Mouse (Mus musculus): Measurements from ENCODE around the gene Gm10961.

The Gm10961 gene

DNA sequence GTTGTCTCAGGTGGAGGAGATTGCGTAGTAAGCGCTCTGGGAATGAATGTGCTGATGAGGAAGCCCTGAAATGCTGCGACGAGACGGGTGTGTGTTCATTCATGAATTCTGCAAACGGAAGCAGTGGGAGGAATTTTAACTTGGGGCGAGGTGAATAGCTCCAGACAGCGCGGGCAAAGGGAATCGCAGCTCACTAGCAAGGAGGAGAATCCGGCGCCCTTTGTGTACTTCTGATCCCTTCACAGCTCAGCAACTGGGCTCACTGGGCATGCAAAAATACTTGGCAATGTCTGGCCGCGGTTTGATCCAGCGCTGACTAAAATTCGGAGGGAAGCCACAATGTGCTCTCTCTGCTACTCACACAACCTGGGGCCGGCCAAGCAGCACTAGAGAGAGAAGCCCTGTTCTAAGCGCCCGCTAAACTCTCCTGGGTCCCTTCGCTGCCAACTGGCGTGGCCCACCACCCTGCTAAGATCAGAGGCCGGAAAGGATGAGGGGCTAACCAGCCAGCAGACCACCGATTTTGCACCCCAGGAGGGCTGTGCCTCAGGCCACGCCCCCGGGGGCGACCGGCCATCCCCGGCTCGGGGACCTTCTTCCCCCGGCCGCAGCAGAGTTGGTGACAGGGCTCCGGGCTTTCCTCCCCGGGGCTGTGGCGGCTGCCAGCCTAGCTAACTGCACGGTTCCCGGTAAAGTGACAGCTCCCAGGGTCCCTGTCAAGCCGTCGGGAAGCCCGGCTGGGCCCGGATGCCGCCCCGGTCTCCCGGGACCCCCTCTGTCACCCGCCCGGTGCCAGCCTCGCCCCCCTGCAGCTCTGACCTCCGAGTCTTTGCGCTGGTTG lies at the start of gene Gm10961:
Gm10961 (plus strand) TSS at position 641 of the 841 bp plus-strand sequence.
- DNase-seq (ENCODE audit: low spot score) = no peak

DNA sequence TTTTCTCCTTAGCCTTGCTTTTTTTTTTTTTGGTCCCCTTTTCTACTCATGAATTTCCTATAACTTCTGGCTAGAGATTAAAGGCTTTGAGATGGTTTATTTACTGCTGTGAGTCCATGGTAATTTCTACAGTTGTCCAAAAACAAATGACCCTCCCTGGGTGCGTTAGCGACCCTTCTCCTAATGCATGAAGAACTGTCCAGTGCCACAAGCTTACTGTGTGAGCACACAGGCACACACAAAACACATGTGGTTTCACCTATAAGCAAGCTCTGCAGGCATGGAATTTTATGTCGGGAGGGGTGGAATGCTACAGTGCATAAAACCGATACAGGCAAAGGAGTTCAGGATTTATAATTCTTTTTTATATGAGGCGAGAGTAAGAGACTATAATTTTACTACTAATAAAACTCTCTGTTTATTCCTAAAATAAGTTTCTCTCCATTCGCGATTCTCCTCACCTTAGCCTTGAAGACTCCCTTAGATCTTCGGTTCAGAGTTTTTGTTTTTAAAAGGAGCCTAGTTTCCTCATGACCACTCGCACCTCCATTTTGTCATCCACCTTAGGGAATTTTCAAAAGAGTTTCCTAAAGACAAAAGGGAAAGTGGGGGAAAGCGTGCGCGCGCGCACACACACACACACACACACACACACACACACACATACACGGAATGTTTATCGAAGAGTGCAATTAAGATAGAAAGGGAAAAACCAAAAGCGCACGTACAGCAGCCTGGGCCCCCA lies 48.8 kb upstream of the Gm10961 start:
- no peak for DNase-seq (ENCODE audit: low spot score)

DNA sequence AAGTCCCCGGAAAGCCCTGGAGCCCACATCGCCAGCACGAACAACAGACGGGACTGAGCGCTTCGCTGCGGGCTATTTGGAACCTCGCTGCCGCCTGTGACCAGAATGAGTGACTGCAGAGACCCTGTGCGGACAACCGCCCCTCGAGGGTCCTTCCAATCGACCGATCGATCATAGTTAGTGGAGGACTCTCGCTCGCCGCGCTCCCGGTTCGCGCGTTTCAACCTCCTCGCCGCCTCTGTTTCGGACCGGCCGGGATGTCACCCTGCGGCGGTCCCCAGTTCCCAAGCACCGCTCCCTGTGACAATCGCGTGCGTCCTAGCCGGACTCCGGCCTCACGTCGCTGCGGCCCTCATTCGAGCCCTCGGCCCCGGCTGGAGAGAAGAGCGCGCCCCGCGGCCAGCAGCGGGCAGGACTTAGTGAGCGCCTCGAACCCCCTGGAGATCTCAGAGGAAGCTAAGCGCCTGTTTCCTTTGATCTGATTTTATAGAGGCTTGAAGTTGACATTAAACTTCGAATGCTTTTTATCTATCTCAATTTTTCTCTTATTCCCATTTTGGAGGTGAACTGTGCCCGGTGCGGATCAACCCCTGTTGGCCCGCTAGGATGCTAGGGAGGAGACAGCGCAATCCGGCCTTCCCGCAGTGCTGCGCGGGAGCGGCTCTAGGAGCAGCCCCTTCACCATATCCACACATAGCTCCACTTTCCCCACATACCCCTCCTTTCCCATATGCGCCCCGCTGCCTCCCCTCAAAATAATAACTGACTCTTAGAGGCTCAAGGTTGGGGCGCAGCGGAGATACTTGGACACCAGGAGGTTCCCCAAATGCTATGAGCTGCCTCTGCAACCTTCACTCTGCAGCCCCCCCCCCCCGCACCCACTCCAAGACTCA lies 48.0 kb upstream of the Gm10961 start:
- no peak for DNase-seq (ENCODE audit: low spot score)

DNA sequence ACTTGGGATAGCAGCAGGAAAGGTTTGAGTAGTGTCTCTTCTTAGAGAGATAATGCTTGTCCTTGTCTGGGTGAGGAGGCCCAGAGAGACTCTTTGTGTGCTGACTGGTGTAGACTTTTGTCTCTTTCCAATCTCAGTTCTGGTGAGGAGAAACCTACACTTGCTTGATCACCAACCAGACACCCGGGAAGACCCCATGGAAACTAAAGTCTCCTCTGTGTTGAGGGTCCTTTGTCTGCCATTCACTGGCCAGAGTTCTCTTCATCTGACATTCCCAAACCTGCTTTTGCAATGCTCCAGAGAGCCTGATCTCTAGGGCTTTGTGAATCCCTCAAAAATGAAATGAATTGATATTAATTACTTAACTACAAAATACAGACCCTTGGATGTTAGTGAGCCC lies 47.2 kb upstream of the Gm10961 start:
- DNase-seq (ENCODE audit: low spot score) = no peak

DNA sequence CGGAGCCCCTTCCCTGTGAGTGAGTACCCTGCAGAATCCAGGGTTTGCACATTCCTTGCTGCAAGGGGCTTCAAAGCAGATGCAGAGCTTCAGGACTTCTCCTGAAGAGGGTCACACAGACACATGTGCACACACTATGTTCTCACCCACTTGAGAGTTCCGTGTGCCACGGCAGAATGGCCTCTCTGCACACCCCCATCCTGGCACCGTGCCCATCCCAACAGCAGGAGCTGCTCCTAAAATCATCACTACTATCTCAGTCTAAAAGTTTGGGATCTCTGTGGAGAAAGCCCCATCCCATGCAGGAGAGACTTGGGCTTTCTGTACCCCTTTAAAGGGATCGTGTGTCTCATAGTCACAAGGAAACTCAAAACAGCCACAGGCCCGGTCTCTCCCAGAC lies 44.6 kb upstream of the Gm10961 start:
- DNase-seq (ENCODE audit: low spot score) = no peak

DNA sequence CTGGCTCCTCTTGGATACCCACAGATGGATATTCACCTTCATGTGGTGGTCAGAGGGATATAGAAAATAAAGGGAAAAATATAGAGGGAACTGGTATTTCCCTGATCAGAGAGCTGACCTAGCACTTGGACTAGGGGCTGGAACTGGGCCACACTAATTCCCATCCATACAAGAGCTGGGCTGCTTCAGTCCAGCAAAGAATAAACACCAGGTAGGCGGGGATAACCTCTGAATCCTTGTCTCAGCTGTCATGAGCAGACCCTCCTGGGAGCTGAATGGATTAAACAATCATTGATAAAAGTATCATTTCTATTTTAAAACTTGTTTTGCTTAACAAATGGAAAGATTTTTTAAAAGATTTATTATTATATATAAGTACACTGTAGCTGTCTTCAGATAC lies 39.5 kb upstream of the Gm10961 start:
- no peak for DNase-seq (ENCODE audit: low spot score)

DNA sequence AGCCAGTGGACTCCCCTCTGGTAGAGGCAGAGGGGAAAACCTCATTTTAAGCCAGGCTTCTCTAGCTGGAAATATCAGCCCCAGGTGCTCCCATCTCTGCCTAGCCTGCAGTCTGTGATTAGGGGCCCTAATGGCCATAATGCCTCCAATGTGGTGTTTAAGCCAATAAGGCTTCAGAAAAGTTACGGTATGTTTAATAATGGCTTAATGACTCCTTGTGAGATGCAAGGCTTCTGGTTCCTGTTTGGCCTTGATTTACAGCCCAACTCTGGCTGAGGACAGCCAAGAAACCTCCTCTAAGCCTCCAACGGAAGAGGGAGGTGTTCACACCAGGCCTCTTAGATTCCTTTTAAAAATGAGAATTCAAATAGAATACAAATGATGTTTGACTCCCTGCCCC lies 37.5 kb upstream of the Gm10961 start:
- DNase-seq (ENCODE audit: low spot score) = no peak

DNA sequence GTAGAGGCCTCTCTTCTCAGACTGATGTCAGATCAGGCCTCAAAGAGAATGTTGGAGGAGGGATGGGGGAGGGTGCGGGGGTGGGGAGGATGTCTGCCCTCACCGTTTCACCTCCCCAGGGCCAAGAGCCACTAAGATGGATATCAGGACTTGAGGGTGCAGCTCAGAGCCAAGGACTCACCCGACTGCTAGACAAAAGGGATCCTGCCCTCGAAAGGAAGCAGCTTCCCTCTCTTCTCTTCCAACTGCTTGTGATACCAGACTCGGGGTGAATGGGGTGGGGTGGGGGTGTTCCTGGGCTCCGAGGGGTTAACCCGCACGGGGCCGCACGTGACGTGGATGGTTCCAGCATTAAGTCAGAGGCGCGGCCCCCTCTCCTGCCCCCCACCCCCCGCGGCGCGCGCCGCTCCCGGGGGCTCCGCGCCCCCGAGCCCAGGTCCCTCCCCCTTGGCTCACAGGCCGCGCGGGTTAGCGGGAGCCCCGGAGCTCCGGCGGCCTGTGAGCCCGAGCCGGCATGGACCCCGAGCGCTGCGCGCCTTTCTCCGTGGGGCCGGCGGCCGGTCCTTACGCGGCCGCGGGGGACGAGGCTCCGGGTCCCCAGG lies 36.4 kb upstream of the Gm10961 start, which contains the start of gene Alx3:
Alx3 (plus strand) TSS at position 370 of the 602 bp plus-strand sequence.
- DNase-seq (ENCODE audit: low spot score) = no peak

DNA sequence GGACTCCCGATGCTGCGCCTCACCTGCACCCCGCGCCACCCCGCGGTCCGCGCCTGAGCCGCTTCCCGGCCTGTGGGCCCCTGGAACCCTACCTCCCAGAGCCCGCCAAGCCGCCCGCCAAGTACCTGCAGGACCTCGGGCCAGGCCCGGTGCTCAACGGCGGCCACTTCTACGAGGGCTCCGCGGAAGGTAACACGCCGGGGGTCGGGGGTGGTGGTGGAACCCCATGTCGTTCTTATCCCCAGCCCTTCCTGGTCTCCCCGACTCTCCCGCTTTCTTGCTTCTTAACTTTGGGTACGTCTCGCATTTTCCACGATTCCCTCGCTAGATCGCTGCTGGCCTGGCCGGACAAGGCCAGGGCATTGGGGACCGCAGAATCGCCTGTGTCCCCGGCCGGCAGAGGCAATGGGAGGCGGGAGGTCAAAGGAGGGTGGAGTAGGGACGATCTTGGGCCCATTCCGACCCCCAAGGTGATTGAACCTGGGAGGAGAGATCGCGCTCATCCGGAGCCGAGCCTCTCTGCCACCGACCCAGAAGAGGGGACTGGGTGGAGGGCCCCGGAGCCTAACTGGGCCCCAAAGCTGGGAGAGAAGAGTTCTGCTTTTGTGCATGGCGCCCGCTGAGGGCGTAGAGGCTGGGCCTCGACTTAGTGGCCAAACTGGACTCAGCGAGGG lies 35.7 kb upstream of the Gm10961 start:
- DNase-seq (ENCODE audit: low spot score) = no peak

DNA sequence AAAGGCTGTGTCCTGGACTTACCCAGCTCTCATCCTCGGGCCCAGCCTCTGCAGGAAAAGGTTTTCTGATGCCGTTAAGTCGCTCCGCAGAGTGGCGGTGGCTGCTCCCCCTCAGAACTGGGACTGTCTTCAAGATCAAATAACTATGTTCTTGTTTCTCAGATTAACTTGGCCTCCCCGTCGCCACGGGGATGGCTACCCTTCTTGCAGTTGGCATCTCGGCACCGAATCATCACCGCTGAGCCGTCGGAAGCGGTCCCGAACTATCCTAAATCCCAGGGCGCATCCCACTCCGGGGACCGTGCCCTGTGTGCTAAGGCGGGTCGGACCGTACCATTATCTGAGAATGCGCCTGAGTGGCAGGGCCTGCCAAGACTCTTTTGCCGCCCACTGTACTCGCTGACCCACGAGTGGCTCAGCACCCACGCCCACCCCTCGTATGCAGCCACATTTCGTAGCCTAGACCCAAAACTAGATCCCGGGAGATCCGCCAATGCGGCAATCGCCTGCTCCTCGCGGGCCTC lies 35.1 kb upstream of the Gm10961 start:
- no peak for DNase-seq (ENCODE audit: low spot score)

DNA sequence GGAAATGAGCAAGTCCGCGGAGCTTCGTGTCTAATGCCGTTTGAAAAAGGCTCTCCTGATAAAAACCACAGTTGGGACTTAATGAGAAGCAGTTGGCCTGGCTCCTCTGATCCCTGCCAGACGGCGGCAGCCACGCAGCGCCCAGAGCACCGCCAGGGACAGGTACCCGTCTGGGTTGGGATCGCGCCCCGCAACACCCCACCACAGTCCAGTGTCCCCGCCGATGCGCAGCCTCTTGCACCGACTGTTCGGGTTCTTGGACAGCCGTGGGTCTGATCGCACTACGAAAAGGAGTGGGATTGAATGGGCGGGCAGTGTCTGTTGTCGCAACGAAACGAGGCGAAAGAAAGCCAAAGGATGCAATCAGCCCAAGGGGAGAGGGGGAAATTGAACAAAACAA lies 34.6 kb upstream of the Gm10961 start:
- no peak for DNase-seq (ENCODE audit: low spot score)

DNA sequence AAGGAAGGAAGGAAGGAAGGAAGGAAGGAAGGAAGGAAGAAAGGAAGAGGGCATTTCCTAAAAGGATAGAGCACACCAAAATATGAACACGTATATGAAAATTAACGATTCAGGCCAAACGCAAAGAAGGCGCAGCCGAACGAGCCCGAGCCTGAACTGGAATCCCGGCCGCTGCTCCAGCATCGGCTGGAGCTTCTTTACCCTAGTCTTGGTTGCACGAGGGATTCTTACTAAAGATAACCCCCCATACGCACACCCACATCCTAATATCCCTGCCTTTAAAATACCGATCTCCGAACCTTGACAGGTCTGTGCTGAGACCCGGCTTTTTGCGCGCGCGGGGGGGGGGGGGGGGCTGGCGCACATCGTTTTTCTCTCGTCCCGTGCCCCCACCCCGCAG lies 34.0 kb upstream of the Gm10961 start:
- no peak for DNase-seq (ENCODE audit: low spot score)

DNA sequence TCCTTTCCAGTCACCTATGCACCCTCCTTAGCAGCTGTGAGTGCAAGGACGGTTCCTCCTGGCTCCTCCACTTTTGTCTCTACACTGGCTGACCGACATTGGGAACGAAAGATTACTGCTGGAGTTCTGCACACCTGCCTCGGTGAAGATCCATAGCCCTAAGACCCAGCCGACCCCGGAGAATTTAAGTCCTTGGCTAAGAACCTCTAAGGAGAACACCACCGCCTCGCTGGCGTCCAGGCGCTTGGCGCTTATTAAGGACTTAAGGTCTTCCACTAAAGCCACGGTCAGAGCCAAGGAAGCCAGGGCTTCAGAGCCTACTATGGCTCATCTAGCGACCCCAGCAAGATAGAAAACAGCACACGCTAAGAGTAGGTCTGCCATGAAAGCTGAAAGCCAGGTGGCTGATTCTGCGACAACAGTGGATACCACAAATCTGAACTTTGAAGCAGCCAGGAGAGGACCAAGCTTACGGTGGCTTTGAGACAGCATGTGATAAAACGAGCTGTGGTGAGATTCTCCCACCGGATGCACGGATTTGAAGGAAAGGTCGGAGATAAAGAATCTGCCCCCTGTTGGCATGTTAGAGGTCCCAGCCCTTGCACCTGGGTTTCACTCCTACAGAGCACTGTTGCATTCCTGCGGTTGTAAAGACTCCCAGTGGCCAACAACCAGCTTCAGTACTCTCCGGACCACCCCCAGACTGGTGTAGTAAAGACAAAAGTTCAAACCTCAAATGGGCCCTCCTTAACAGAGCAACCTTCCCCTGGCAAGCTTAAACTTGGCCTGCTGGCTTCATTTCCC lies 33.3 kb upstream of the Gm10961 start:
- no peak for DNase-seq (ENCODE audit: low spot score)

DNA sequence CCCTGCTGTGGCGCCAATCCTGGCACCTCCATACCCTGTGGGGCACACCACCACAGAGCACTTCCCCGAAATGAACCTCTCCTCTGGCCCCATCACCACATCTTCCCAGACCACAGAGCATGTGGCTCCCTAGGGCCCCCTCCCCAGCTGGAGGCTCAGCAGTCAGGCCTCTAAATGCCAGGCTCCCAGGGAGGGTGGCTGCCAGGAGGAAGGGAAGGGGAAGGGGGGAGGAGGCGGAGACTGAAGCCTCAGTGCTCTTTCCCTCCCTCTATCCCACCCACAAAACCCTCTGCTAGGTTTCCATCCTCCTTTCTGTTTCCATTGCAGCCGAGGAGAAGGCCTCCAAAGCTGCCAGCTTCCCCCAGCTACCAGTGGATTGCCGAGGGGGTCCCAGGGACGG lies 31.0 kb upstream of the Gm10961 start:
- DNase-seq (ENCODE audit: low spot score) = no peak

DNA sequence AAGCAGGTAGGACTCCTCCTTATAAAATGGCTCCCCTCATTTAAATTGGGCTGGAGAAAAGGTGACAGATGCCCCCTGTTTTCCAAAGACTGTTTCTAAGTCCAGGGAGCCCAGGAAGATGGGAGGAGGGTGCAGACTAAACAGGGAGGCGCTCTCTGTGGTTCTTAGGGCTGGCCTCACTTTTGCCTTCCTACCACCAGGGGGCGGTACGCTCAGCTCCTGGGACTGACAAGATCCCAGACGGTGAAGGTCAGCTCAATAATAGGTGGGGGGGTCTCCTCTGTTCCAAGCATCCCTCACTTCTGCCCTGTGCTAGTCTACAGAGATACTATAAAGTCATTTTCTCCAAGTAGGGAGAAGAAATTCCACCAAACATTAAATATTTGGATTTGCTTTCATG lies 25.8 kb upstream of the Gm10961 start:
- DNase-seq (ENCODE audit: low spot score) = peak; percentile 23

DNA sequence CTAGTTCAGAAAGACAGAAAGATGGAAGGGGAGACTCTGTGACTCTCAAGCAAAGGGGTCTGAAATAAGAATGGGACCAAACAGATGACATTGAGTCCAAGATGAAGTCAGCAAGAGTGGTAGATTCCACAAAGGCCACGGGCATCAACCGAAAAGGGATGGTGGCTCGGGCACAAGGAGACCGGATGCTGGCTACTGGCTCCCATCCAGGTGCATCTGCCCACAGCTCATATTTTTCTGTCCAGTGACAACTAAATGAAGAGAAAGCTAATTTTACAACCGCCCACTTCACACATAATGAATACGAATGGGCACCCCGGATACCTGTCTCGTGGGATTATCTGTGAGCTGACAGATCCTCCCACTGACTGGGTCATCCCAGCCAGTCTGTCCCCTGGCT lies 23.9 kb upstream of the Gm10961 start:
- DNase-seq (ENCODE audit: low spot score) = no peak

DNA sequence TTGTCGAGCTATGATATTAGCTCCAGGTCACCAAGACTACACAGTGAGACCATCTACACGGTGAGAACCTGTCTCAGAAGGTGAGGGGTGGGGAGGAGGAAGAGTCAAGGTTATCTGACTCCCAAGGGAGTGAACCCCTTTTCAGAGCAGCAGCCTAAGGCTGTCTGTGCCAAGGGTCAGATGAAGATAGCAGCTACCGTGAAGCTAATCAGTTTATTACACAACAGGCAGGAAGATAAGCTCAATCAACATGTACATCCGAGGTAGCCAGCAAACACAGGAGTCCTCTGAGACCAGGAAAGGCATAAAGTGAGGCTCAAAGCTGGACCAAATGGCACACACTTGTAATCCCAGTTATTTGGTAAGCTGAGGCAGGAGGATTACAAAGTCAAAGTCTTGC lies 22.3 kb upstream of the Gm10961 start:
- DNase-seq (ENCODE audit: low spot score) = no peak

DNA sequence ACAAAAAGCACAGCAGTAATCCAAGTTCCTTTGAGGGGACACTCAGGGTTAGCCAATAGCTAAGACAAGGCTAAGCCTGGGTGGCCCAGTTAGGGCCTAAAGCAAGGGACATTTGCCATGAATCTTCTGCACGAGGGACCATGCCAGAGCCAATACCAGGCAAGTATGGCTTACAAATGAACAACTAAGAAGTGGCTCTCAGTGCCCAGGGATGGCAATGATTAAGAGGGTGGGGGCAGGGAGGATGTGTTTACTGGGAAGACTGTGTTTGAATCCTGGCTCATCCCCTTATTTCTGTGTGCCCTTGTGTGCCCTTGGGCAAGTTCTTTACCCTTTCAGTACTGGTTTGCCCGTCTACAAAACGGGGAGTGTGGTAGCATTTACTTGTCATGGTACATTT lies 21.7 kb upstream of the Gm10961 start:
- DNase-seq (ENCODE audit: low spot score) = no peak

DNA sequence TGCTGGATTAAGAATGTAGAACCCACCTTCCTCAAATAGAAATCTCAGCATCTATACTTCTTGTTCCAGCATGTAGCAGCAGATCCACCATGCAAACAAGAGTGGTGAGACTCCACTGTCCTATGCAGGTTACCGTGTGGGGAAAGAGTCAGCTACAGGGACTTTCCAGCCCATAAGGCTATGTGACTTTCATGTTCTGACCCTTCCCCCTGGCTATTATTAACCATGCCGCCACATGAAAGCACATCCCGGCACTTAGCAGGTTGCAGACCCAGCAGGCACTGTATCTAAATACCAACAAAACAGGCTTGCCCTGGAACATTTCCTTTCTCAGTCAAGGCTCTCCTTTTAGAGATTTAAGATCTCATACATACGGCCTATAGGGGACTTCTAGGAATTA lies 19.7 kb upstream of the Gm10961 start:
- DNase-seq (ENCODE audit: low spot score) = no peak

DNA sequence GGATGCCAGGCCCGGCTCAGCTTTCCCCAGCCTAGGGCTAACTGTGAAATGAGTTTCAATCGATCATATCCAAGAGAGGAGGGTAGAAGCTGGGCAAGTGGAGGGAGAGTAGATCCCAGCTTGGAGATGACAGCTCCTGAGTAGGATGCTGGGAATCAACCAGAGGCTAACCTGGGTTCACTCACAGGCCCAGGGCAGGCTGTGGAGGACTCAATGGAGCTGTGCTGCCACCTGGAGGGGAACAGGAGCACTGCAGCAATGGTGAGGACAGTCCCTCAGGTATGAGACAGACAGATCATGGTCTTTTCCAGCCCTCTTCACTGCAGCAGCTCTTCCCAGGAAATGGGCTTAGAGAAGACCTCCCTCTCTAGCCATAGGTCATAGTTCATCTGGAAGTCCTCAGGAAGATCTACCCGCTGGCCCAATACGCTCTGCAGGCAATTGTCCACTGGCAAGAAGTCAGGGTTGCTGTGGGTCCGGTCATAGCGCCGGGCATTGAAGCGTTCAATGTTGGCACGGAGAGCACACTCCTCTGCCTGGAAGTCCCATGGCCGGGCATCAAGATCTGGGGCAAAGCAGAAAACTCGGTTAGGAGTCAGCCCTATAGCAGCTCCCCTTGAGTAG lies 18.1 kb upstream of the Gm10961 start:
- peak; percentile 39 for DNase-seq (ENCODE audit: low spot score)

Measured in spleen, adult 12 weeks (tissue).